Mouse (Mus musculus): ENCODE results near the gene Prss53.

DNA sequence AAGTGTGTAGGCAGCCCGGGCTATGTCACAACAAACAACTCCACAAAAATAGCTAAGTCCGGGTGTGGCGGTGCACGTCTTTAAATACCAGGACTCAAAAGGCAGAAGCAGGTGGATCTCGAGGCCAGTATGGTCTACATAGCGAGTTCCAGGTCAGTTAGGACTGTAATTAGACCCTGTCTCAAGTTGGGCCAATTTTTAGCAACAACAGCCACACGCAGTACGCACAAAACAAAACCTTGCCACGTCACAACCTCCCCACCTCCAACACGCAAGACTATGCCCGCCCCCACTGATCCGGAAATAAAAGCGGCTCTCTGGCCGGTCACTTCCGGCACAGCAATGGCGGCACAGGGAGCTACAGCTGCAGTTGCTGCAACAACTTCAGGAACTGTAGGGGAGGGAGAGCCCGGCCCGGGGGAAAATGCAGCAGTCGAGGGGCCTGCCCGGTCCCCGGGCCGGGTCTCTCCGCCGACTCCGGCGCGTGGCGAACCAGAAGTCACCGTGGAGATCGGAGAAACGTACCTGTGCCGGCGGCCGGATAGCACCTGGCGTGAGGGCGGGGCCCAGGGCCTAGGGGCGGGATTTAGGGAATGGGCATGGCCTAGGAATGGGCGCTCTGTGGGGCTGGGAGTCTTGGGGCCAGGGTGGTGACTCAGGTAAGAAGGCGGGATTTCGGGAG is 21.6 kb upstream of the Prss53 start, which contains the start of gene Kat8:
- TF ChIP-seq CTCF (IDR thresholded peaks at IDR 0.05; ENCODE audit: low read depth) (no peak), EP300 (IDR thresholded peaks at IDR 0.05; ENCODE audit: low read depth) (peak; percentile 65; the same call in 1 of the 2 replicates)

Measured in heart, postnatal 0 days (tissue).